Mouse (Mus musculus) Patski (cell line): ENCODE measurements at regions not wholly inside any gene's neighbourhood (a gene's known extent, or its start where the extent isn't known, plus 50 kb on each side); places are given as distances from the start of the nearest gene placed in this dataset.

Experiments
- ATAC-seq: fragments of 100-300 bp; one replicate; pipeline ENCODE4 v1.8.0; 2021
- CTCF ChIA-PET: fragments of 350-600 bp; sonication (Branson Sonifier 250); formaldehyde crosslinking; loops from one replicate; lab custom pipeline; 2022; ENCODE audit warnings: inconsistent platforms; lab: Charles Lee
- POLR2A ChIA-PET: fragments of 350-600 bp; sonication (Branson Sonifier 250); formaldehyde crosslinking; loops from one replicate; lab custom pipeline; 2022; ENCODE audit warnings: antibody characterized with exemption, inconsistent platforms; lab: Charles Lee
- DNase-seq: peaks from one replicate; pipeline ENCODE4 v3.0.0-alpha.2; 2011; ENCODE audit warnings: low read depth, low spot score
- H3K27me3 ChIP-seq: fragments of 371-371 bp; one replicate; pipeline ENCODE4 v1.5.1; 2021
- CTCF ChIP-seq: fragments of 100-300 bp; IDR thresholded peaks from one replicate; pipeline ENCODE4 v1.5.1; 2021
- in situ Hi-C: fragments of 300-500 bp; cut with MboI; formaldehyde crosslinking; loops from 3 replicates; pipeline ENCODE4 v1.11.1; 2018; ENCODE audit warnings: low pct_unique_long_range_greater_than_20kb, mixed read lengths

DNA sequence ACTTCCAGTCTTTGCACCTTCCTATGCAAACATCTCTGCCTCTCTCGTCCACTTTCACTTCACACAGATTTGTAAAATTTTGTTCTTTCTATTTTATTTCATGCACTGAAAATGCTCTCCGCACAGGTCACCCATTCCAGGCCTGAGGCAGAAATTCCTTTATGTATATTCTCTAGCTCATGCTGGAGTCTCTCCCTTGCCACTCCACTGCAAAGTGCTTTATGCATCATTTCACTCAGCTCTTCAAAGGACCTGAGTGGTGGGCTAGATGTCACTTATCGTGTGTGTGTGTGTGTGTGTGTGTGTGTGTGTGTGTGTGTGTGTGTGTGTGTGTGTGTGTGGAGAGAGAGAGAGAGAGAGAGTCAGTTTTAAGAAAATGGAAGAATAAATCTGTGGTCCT, 91.5 kb upstream of the N6amt1 start:
- DNase-seq (no peak), ATAC-seq (no peak)
- no peak for TF ChIP-seq CTCF
- CTCF ChIA-PET = no interaction called here
- in situ Hi-C loops = no loop called here
- POLR2A ChIA-PET = no interaction called here
- no peaks in the 10 kb centered on the region for H3K27me3 ChIP-seq

DNA sequence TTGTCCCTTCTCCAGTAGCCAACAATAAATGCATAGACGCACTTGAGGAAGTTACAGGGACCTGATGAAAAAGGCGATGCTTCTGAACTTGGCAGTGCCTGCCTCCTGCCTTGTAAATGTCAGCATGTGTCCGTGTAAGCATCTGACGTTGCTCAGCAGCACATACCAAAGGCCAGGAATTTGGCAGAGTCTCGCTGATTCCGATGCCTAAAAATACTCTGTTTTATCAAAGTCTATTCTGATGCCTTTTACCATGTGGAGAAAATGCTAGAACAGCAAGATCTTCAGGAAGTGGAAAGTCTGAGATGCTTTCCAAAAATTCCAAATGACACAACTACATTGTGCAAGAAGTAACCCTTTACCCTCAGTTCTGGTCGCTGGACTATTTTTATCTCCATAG, 92.5 kb upstream of the N6amt1 start:
- DNase-seq = no peak
- H3K27me3 ChIP-seq = no peaks in the 10 kb centered on the region
- no peak for TF ChIP-seq CTCF
- ChIA-PET CTCF (no interaction called here), POLR2A (no interaction called here)
- in situ Hi-C loops = no loop called here
- ATAC-seq = peak; percentile 51

DNA sequence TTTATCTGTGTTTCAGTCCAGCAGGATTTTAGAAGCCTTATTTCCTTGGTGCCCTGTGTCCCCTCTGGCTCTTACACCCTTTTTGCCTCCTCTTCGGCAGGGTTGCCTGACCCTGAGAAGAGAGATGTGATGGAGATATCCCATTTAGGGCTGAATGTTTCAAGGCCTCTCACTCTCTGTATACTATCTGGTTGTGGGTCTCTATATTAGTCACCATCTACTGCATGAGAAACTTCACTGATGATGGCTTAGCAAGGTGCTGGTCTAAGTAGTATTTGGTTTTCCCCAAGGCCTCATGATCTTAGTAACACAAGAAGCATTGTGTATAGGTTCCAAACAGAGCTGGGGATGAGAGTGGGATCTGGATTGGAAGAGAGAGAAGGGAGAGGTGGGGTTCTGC, 99.2 kb upstream of the N6amt1 start:
- POLR2A ChIA-PET = no interaction called here
- no peak for TF ChIP-seq CTCF
- in situ Hi-C loops = loop anchor here (5.0 kb wide), 1 partner anchor 143 kb away; no protein-coding TSS in a partner anchor
- no peak for DNase-seq
- CTCF ChIA-PET = no interaction called here
- H3K27me3 ChIP-seq = no peaks in the 10 kb centered on the region
- no peak for ATAC-seq

DNA sequence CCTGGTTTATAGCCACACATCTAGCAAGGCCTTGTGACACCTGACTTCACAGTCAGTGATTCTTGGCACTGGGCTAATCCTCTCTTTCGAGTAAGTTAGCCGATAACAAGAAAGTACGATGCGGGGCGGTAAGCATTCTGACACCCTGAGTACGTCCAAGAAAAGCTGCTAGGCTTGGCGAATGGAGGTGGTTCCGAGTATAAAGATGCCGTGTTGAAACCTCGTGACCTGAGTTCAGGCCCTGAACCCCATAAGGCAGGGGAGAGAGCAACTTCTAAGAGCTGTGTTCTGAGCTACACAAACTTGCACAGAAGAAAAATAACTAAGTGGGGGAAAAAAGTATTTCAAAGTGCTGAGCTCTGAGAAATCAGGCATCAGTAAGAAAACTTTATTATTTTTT, 103.5 kb upstream of the N6amt1 start:
- ChIA-PET CTCF (interaction anchor here (1.0 to 5.8 kb wide), 11 partner anchors 9 to 1471 kb away, joined by 3 to 39 read pairs (median 4); no protein-coding TSS in a partner anchor), POLR2A (no interaction called here)
- in situ Hi-C loops = no loop called here
- ATAC-seq (no peak), DNase-seq (no peak)
- no peaks in the 10 kb centered on the region for H3K27me3 ChIP-seq
- no peak for TF ChIP-seq CTCF

DNA sequence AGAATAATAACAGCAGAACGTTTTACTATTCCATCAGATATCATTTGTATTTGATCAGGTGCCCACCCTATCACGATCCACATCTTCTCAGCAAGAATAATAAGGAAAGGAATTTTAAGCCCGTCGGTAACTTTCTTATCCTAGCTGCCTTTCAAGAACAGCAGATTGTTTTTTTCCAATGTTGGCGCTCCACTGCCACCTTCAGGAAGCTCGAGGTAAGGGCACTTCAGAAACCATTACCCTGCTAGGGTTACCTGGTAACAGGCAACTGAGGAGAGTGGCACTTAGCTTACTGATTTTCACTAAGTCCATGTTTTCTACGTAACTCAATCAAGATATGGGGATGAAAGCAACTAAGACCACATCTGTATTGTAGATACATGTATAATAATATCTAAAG, 104.1 kb upstream of the N6amt1 start:
- in situ Hi-C loops = loop anchor here (5.0 kb wide), 4 partner anchors 603 to 1443 kb away; no protein-coding TSS in a partner anchor
- ChIA-PET CTCF (interaction anchor here (1.0 to 5.8 kb wide), 11 partner anchors 9 to 1470 kb away, joined by 3 to 39 read pairs (median 4); no protein-coding TSS in a partner anchor), POLR2A (no interaction called here)
- H3K27me3 ChIP-seq = no peaks in the 10 kb centered on the region
- DNase-seq (no peak), ATAC-seq (no peak)
- peak; percentile 76 for TF ChIP-seq CTCF

DNA sequence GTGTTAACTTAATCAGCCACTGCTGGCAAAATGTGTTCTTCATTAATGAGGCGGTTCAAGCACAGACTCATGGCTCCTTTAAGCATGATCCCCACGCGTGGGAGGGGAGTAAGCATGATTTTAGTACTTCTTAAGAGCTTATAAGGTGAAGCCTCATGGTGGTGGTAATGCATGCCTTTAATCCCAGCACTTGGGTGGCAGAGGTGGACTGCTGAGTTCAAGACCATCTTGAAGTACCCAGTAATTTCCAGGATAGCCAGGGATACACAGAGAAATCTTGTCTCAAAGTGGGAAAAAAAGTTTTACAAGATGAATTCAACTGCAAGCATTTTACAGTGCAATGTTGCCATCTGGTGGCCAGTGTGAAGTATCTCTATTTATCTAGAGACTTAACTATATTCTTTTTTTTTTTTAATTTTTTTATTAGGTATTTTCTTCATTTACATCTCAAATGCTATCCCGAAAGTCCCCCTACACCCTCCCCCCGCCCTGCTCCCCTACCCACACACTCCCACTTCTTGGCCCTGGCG, 105.4 kb upstream of the N6amt1 start:
- H3K27me3 ChIP-seq = no peaks in the 10 kb centered on the region
- POLR2A ChIA-PET = no interaction called here
- no peak for ATAC-seq
- CTCF ChIA-PET = interaction anchor here (0.9 to 5.8 kb wide), 7 partner anchors 9 to 1441 kb away, joined by 3 to 39 read pairs (median 5); no protein-coding TSS in a partner anchor
- TF ChIP-seq CTCF = peak; percentile 49
- in situ Hi-C loops = loop anchor here (5.0 kb wide), 4 partner anchors 601 to 1441 kb away; no protein-coding TSS in a partner anchor
- no peak for DNase-seq

DNA sequence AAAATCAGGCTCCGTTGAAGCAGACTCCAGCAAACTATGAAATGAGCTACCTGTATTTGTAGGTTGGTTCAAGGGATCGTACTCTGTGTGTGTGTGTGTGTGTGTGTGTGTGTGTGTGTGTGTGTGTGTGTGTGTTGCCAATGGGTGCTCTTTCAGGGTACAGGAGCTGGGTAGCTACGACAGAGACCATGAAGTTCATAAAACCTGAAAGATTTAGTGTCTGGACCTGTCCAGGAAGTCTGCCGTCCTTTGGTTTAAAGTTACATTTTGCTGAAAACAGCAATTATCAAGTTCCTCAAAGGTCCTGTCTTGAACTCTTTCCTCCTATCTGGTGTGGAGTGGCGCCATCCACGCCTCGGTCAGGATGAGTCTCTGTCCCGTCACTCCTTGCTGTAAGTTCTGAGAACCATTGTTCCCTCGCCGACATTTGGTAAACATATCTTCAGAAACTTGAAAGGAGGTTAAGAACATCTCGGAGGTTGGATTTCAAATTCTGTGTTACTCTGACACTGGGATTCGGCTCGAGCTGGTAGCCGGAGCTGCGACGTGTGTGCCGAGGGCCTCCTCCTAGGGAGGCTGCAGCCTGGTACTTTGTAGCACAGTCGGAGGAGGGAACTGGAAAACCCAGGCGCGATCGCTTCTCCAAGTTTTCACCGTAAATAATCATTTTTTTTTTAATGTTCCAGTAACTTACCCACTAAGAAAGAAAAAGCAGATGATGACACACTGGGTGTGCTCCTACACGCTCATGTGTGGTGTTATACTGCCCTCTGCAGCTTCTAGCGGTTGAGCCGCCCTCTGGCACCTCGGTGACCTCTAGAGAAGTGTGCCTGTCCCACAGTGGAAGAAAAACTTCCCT, 107.8 kb upstream of the N6amt1 start:
- peak; percentile 95 for TF ChIP-seq CTCF
- DNase-seq (no peak), ATAC-seq (peak; percentile 69)
- no peaks in the 10 kb centered on the region for H3K27me3 ChIP-seq
- CTCF ChIA-PET = interaction anchor here (1.1 to 5.8 kb wide), 3 partner anchors 327 to 1439 kb away, joined by 3 to 39 read pairs (median 3); no protein-coding TSS in a partner anchor
- POLR2A ChIA-PET = interaction anchor here (0.6 to 0.7 kb wide), 2 partner anchors 11 to 1347 kb away, joined by 3 to 5 read pairs; no protein-coding TSS in a partner anchor
- in situ Hi-C loops = loop anchor here (5.0 kb wide), 4 partner anchors 599 to 1439 kb away; no protein-coding TSS in a partner anchor

DNA sequence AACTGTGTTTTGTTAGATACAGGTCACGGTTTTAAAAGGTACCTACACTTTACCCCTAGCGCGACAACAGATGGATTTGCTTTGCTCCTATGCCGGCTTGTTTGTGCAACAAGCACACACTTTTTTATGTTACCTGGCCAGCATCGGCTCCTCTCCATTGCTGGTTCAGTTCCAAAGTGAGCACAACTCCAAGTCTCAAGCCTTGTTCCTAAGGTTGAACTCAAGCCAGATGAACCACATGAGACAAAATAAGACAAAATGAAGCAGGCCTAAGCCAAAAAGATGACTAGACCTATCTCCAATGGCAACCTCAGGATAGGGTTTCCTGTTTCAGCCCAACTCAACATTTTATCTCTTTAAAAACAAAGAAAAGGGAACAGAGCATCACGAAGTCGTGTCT, 108.5 kb upstream of the N6amt1 start:
- DNase-seq (no peak), ATAC-seq (no peak)
- TF ChIP-seq CTCF = no peak
- ChIA-PET CTCF (interaction anchor here (1.1 to 5.8 kb wide), 2 partner anchors 326 to 1438 kb away, joined by 3 to 39 read pairs; no protein-coding TSS in a partner anchor), POLR2A (interaction anchor here (0.7 kb wide), 1 partner anchor 10 kb away, joined by 3 read pairs; no protein-coding TSS in a partner anchor)
- in situ Hi-C loops = loop anchor here (5.0 kb wide), 4 partner anchors 598 to 1438 kb away; no protein-coding TSS in a partner anchor
- H3K27me3 ChIP-seq = no peaks in the 10 kb centered on the region

DNA sequence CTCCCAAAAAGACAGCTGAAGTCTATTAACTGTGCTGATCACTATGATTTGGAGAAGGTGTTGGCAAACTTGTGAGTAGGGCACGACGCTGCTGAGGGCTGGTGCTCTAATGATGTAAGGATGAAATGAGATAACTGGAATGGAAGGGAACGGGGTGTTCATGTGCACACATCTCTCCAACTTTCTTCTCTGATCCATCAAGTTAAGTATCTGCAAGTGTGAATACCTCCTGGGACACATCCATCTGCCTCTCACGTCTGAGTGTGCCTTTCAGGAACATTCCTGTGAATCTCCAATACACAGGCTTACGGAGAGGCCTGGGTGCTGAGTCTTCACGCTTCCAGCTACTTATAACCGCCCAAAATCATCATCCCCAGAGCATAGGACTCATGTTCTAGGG, 112.0 kb upstream of the N6amt1 start:
- no peak for TF ChIP-seq CTCF
- in situ Hi-C loops = loop anchor here (5.0 kb wide), 2 partner anchors 350 to 435 kb away; no protein-coding TSS in a partner anchor
- no peak for ATAC-seq
- ChIA-PET CTCF (no interaction called here), POLR2A (interaction anchor here (0.6 kb wide), 1 partner anchor 114 kb away, joined by 6 read pairs; no protein-coding TSS in a partner anchor)
- H3K27me3 ChIP-seq = no peaks in the 10 kb centered on the region
- no peak for DNase-seq

DNA sequence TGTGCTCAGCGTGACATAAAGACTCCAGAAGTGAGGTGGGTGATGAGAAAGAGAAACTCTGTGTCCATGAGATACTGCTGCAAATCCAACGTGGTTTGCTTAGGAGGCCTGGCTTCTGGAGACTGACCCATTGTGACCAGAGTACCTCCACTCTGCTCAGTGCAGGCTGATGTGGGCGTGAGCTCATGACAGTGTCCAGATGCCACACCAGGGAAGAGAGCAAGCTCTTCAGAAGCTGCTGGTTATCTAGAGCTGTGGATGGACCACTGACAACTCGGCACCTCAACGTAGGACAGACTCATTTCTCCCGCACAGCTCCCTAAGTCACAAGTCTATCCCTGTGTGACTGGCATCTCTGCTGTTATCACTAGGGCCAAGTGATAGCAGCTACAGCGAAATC, 114.9 kb upstream of the N6amt1 start:
- TF ChIP-seq CTCF = no peak
- ChIA-PET CTCF (interaction anchor here (1.4 kb wide), 1 partner anchor 10 kb away, joined by 5 read pairs; no protein-coding TSS in a partner anchor), POLR2A (interaction anchor here (0.6 kb wide), 1 partner anchor 9 kb away, joined by 3 read pairs; no protein-coding TSS in a partner anchor)
- no peaks in the 10 kb centered on the region for H3K27me3 ChIP-seq
- no peak for DNase-seq
- in situ Hi-C loops = no loop called here
- ATAC-seq = no peak
